In genomic region chr14:116926404-116927171, GRCm38 (mm10) we compare ENCODE assay signal across 8 mouse cellular contexts. TPM values are rescaled to one million over a fixed set of nuclear protein-coding genes. Genes with fewer than 3 reads are reported as not detected.
DNase-seq lines count a peak whose midpoint lies in the region; ATAC-seq lines count a peak whose summit lies in the region.

No protein-coding gene starts in this region.

- peaks cover 19% of the 10 kb centered on the region for H3K4me1 ChIP-seq in hindbrain, embryonic 12.5 days

- DNase-seq in WW6 (ENCODE audit: low read depth, low spot score) = peak; percentile 46
- DNase-seq in cerebellum, postnatal 25 days = peak; percentile 74 to 76
- peak; percentile 69 to 72 for DNase-seq in frontal cortex, postnatal 36 days (ENCODE audit: low spot score in 2 of 2)
- peak; percentile 34 for DNase-seq in left cerebral cortex, adult 11 months (ENCODE audit: low spot score)
- peak; percentile 33 for DNase-seq in lung, postnatal 14 days
- DNase-seq in retina, postnatal 7 days (ENCODE audit: low read depth, low spot score) = peak; percentile 62

- peak overlapping the region; percentile 74 for H3K4me3 ChIP-seq in hindbrain, embryonic 12.5 days

- H3K9me3 ChIP-seq in hindbrain, embryonic 12.5 days (replicated peaks) = no peaks in the 10 kb centered on the region

- H3K27me3 ChIP-seq in hindbrain, embryonic 12.5 days = no peaks in the 10 kb centered on the region

- H3K4me2 ChIP-seq in hindbrain, embryonic 12.5 days (replicated peaks) = peak overlapping the region; percentile 77

- WGBS in hindbrain, embryonic 12.5 days = under 1% methylated on average over 51 of the region's 52 CpGs

- H3K27ac ChIP-seq in hindbrain, embryonic 12.5 days = peak overlapping the region; percentile 95

- peak; percentile 89 for ATAC-seq in hindbrain, embryonic 12.5 days (ENCODE audit: low FRiP score)
- ATAC-seq in activated CD4-positive, CD25-positive, alpha-beta regulatory T cell, adult 4 months = no peak

- H3K9ac ChIP-seq in hindbrain, embryonic 12.5 days = peak overlapping the region; percentile 77

- no peaks in the 10 kb centered on the region for H3K36me3 ChIP-seq in hindbrain, embryonic 12.5 days

RNA-seq across cellular contexts. Expression of gene Gpc6, which starts 1.5 kb away (rescaled TPM):
- 35.0 and 38.4 TPM in 2 replicates for polyA plus RNA-seq in hindbrain, embryonic 12.5 days (2016; fragmentation: Nextera tagmentation; extraction: Ambion mirVana)
- not detected for polyA plus RNA-seq in activated CD4-positive, CD25-positive, alpha-beta regulatory T cell, adult 4 months (2017; shearing (Covaris generic))

Comparison
In these comparisons a context has a peak if more than half of its experiments do, and no peak if none do; other contexts are left out.
1. RNA of gene Gpc6, which starts 1.5 kb away (polyA plus RNA-seq): 35.0 to 38.4 TPM in hindbrain, embryonic 12.5 days; not detected in activated CD4-positive, CD25-positive, alpha-beta regulatory T cell, adult 4 months; every median in the first group is over 10 times any median in the second.
2. Peak in every context shown above with its lines, with median percentiles within 50 percentile points of each other: DNase-seq.